Mouse (Mus musculus): ENCODE data around the gene St3gal6. TPM values are rescaled to one million over a fixed set of nuclear protein-coding genes. Genes with fewer than 3 reads are reported as not detected.

The St3gal6 gene
- polyA plus RNA-seq, 1 experiment = 24.2 TPM

- Histone ChIP-seq H3K36me3 (ENCODE audit: control insufficient read depth, insufficient read depth, low read length) (no peaks in the 10 kb centered on the region), H3K27ac (ENCODE audit: control insufficient read depth, insufficient read depth, low read depth, low read length) (no peak overlapping the region), H3K4me1 (ENCODE audit: control insufficient read depth, insufficient read depth, low read length) (no peaks in the 10 kb centered on the region), H3K27me3 (ENCODE audit: control insufficient read depth, insufficient read depth, low read length) (no peaks in the 10 kb centered on the region), H3K4me3 (ENCODE audit: control insufficient read depth, low read depth, low read length) (no peak overlapping the region)
- TF ChIP-seq CTCF (IDR thresholded peaks at IDR 0.05; ENCODE audit: control insufficient read depth, insufficient read depth, insufficient replicate concordance, low read depth, low read length) (no peak), POLR2A (IDR thresholded peaks at IDR 0.05; ENCODE audit: control insufficient read depth, low read depth, low read length) (no peak)
Observed at GRCm38 (mm10) chr16:58430246-58430645, 93.8 kb downstream of the St3gal6 start.

GRCm38 (mm10) chr16:58421696-58422354, 102.2 kb downstream of the St3gal6 start:
- Histone ChIP-seq H3K36me3 (ENCODE audit: control insufficient read depth, insufficient read depth, low read length) (no peaks in the 10 kb centered on the region), H3K27me3 (ENCODE audit: control insufficient read depth, insufficient read depth, low read length) (no peaks in the 10 kb centered on the region), H3K4me3 (ENCODE audit: control insufficient read depth, low read depth, low read length) (no peak overlapping the region), H3K4me1 (ENCODE audit: control insufficient read depth, insufficient read depth, low read length) (peaks cover 2% of the 10 kb centered on the region; the same call in 1 of the 2 replicates), H3K27ac (ENCODE audit: control insufficient read depth, insufficient read depth, low read depth, low read length) (no peak overlapping the region)
- TF ChIP-seq CTCF (IDR thresholded peaks at IDR 0.05; ENCODE audit: control insufficient read depth, insufficient read depth, insufficient replicate concordance, low read depth, low read length) (no peak), POLR2A (IDR thresholded peaks at IDR 0.05; ENCODE audit: control insufficient read depth, low read depth, low read length) (no peak)

Other genes with a start within 250 kb of the St3gal6 start
- gene Dcbld2, start 115.8 kb downstream of the St3gal6 start, polyA plus RNA-seq (2012; rRNA removed) = 19.6 and 24.4 TPM in 2 replicates
- not detected in 2 replicates for gene Gm813, start 92.7 kb upstream of the St3gal6 start, polyA plus RNA-seq (2012; rRNA removed)
- gene E330017A01Rik, start 114.5 kb upstream of the St3gal6 start, polyA plus RNA-seq (2012; rRNA removed) = 0.09 and 0.16 TPM in 2 replicates
- 2.1 and 2.2 TPM in 2 replicates for gene Cpox, start 146.0 kb upstream of the St3gal6 start, polyA plus RNA-seq (2012; rRNA removed)
- gene Gpr15, start 194.8 kb upstream of the St3gal6 start, polyA plus RNA-seq (2012; rRNA removed) = 3.8 and 4.2 TPM in 2 replicates
- gene Cldnd1, start 203.7 kb upstream of the St3gal6 start, polyA plus RNA-seq (2012; rRNA removed) = 50.2 and 50.5 TPM in 2 replicates
- gene Olfr172, start 238.9 kb upstream of the St3gal6 start, polyA plus RNA-seq (2012; rRNA removed) = not detected in 2 replicates

Data from testis, adult 2 months (tissue).